Mouse (Mus musculus) liver, adult 2 months (tissue): ENCODE results near the gene Kank4.

Source experiments
- CTCF ChIP-seq: fragments of 200-500 bp; IDR thresholded peaks from 2 replicates; pipeline ENCODE4 v1.5.1; 2011; ENCODE audit warnings: low read depth, low read length, control low read depth
- POLR2A ChIP-seq: fragments of 200-500 bp; IDR thresholded peaks from 2 replicates; pipeline ENCODE4 v1.6.1; 2011; ENCODE audit warnings: low read length, control low read depth; ENCODE audit not compliant: insufficient read depth; ENCODE audit errors: extremely low read depth

DNA sequence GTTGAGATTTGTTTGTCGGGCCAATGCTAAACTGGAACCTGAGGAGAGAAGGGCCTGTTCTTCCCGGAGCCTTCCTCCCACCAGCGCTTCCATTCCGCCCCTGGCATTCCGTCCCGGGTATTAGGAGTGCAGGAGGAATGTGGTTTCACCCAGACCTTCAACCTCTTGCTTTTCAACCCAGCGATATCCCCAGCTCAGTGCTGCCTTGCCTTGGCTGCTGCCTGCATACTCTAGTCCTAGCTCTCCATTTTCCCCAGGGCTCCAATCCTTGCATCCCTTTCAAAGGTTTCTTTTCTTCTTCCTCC, 73.5 kb downstream of the Kank4 start:
- TF ChIP-seq CTCF, result no peak
- no peak for TF ChIP-seq POLR2A
